Mouse (Mus musculus) ES-E14 (cell line): ENCODE data around the gene Cdh13.

Source experiments
- HCFC1 ChIP-seq: IDR thresholded peaks from 2 replicates; pipeline ENCODE4 v1.6.1; 2012; ENCODE audit warnings: low read length, inconsistent platforms, borderline replicate concordance; ENCODE audit not compliant: insufficient read depth
- MAFK ChIP-seq: IDR thresholded peaks from 2 replicates; pipeline ENCODE4 v1.6.1; 2014; ENCODE audit warnings: mild to moderate bottlenecking, low read depth, low read length, inconsistent platforms; ENCODE audit not compliant: insufficient read depth
- ZC3H11A ChIP-seq: IDR thresholded peaks from 2 replicates; pipeline ENCODE4 v1.6.1; 2012; ENCODE audit warnings: low read depth, mild to moderate bottlenecking, inconsistent platforms, low read length, borderline replicate concordance
- ZNF384 ChIP-seq: IDR thresholded peaks from 2 replicates; pipeline ENCODE4 v1.6.1; 2012; ENCODE audit warnings: low read depth, low read length, inconsistent platforms

- TF ChIP-seq MAFK: no peak
- TF ChIP-seq ZNF384: no peak
- TF ChIP-seq HCFC1: no peak
- TF ChIP-seq ZC3H11A: no peak
Observed at GRCm38 (mm10) chr8:118422624-118423023, 139.1 kb downstream of the Cdh13 start.
